Mouse (Mus musculus) limb, embryonic 11.5 days (tissue): ENCODE results near the gene Slfn8. TPM values are rescaled to one million over a fixed set of nuclear protein-coding genes. Genes with fewer than 3 reads are reported as not detected.
A peak's percentile ranks its signal among the peaks of the same experiment; 100 is the strongest.
"Not testable (repeated sequence)": the region's sequence is repeated elsewhere in the genome, so short reads cannot be mapped to it uniquely, and the experiment has no call there.

Source experiments
- ATAC-seq: fragments of 200-750 bp; cut with Nextera tagmentation; 2 replicates; pipeline ENCODE4 v1.8.0; 2017; ENCODE audit warnings: low read depth; ENCODE audit not compliant: insufficient number of reproducible peaks, low FRiP score, low TSS enrichment
- DNase-seq: peaks from one replicate; pipeline ENCODE4 v3.0.0-alpha.2; 2015; ENCODE audit warnings: low spot score
- H3K27ac ChIP-seq: fragments of 300-500 bp; sonication (generic); replicated peaks from 2 replicates; pipeline ENCODE4 v1.5.1; 2014; ENCODE audit warnings: low read depth, mild to moderate bottlenecking, low read length
- H3K27me3 ChIP-seq: fragments of 300-500 bp; sonication (generic); 2 replicates; pipeline ENCODE4 v1.6.1; 2014; ENCODE audit warnings: mild to moderate bottlenecking, low read length, mixed read lengths; ENCODE audit not compliant: control insufficient read depth, insufficient read depth
- H3K36me3 ChIP-seq: fragments of 300-500 bp; sonication (generic); 2 replicates; pipeline ENCODE4 v1.6.1; 2014; ENCODE audit warnings: mild to moderate bottlenecking, low read length, moderate library complexity, mixed read lengths; ENCODE audit not compliant: control insufficient read depth, insufficient read depth
- H3K4me1 ChIP-seq: fragments of 300-500 bp; sonication (generic); 2 replicates; pipeline ENCODE4 v1.6.1; 2014; ENCODE audit warnings: low read length, mixed read lengths; ENCODE audit not compliant: control insufficient read depth, insufficient read depth
- H3K4me2 ChIP-seq: fragments of 300-500 bp; sonication (generic); 2 replicates; pipeline ENCODE4 v1.6.1; 2014; ENCODE audit warnings: low read depth, mild to moderate bottlenecking, moderate library complexity; ENCODE audit not compliant: severe bottlenecking
- H3K4me3 ChIP-seq: fragments of 300-500 bp; sonication (generic); 2 replicates; pipeline ENCODE4 v1.5.1; 2014; ENCODE audit warnings: low read depth, low read length
- H3K9ac ChIP-seq: fragments of 300-500 bp; sonication (generic); 2 replicates; pipeline ENCODE4 v1.6.1; 2014; ENCODE audit warnings: mild to moderate bottlenecking, low read length
- H3K9me3 ChIP-seq: fragments of 300-500 bp; sonication (generic); 2 replicates; pipeline ENCODE4 v1.6.1; 2016; ENCODE audit warnings: low read length; ENCODE audit not compliant: control insufficient read depth
- WGBS: fragments of 180-500 bp; shearing (Covaris S2); extraction: QIAGEN DNeasy Blood & Tissue Kit; methylation state at CpG from one replicate; pipeline ENCODE4 v1.1.7; 2014; 5-methylcytosine and 5-hydroxymethylcytosine counted together
- polyA plus RNA-seq: library from polyadenylated mRNA; unstranded; fragments of >200 nt; fragmentation: Nextera tagmentation; extraction: Ambion mirVana; gene quantifications from 2 replicates; pipeline ENCODE4 v1.2.1, GENCODE M21; 2014

Gene Slfn8
- polyA plus RNA-seq, 1 experiment from 2014 or later = 0.48 TPM

DNA sequence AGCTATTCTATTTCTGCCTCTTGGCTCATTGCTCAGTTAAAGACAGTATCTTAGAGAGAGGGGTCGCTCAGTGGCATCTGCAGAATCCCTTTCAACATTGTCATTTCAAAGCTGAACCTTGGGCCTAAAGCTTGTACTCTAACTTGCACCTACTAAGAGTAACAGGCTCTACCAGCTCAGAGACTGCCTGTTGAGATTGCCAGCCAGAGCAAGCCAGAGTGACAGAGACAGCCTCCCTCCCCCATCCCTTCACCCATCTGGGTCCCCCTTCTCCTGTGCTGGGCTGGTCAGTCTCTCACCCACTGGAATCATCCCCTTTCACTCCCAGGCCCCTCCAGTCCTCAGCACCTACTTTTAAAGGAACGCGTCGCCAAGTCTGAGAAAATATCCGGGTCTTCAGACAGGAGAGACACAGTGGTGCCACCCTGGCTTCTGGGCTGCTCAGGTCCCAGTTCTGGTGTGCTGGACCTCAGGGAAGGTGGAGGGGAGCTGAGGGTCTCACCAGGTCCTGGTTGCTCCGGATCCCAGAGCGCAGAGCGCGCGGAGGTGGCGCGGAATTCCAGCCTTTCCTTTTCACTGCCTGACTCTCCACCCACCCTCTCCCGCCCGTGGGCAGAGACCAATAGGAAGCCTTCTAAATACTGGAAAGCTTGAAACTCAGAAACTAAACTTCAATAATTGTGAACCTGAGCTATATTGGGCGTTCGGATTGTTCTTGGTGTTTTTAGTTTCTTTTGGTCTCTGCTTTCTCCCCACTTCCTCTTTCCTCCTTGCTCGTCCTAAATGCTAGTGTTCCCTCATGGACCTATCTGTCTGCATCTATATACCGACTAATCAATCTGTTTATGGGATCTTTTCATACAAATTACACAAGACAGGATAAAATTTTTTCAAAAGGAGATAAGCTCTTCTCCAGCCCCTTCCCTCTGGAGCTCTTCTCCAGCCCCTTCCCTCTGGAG is 770 bp downstream of the Slfn8 start:
- H3K9me3 ChIP-seq, H3K4me3 ChIP-seq, H3K4me2 ChIP-seq, DNase-seq, H3K4me1 ChIP-seq, H3K36me3 ChIP-seq, H3K27ac ChIP-seq, H3K27me3 ChIP-seq, ATAC-seq, H3K9ac ChIP-seq: not testable (repeated sequence)
- WGBS = 76% methylated on average over 18 of the region's 18 CpGs

DNA sequence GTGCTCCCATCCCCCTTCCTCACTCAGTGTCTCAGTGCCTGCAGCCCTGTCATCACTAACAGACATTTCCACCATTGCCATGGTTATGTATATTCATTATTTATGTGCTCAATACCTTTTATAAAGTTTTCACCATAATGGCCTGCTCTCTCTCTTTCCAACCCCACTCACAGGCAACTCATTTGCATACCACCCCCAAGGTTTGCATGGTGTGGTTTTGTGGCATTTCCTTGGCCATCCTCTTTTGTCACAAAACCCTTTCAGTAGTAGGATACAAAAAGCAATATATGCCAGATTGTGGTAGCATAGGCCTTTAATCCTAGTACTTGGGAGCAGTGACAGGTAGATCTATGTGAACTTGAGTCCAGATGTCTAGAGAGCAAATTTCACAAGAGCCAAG is 4.5 kb downstream of the Slfn8 start:
- DNase-seq = no peak
- Histone ChIP-seq H3K4me2 (no peak overlapping the region), H3K9ac (no peak overlapping the region), H3K4me3 (no peak overlapping the region), H3K9me3 (no peaks in the 10 kb centered on the region), H3K36me3 (no peaks in the 10 kb centered on the region), H3K27ac (no peak overlapping the region), H3K27me3 (no peaks in the 10 kb centered on the region), H3K4me1 (no peaks in the 10 kb centered on the region)
- no peak for ATAC-seq

DNA sequence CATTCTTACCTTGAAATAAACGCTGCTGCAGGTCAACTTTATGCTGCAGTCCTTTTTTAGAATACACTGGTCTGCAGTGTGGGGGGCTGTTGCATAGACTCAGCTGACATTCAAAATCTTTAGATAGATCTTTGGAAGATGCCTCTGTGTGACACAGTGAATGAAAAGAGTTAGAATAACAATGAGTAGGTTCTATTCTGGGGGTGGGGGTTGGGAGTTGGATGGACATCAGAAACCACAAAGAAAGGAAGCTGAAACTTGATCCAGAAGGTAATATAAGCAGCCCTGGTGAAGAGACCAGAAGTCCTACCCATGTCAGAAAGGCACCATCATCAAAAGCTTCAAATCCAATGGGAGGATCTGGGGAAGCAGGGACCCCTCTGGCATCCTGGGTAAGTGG is 7.3 kb downstream of the Slfn8 start:
- no peak for ATAC-seq
- no peak overlapping the region for H3K4me2 ChIP-seq
- H3K9me3 ChIP-seq = no peaks in the 10 kb centered on the region
- no peaks in the 10 kb centered on the region for H3K27me3 ChIP-seq
- H3K4me3 ChIP-seq = no peak overlapping the region
- H3K27ac ChIP-seq = no peak overlapping the region
- 85% methylated on average over 1 of the region's 1 CpGs for WGBS
- no peak for DNase-seq
- H3K4me1 ChIP-seq = no peaks in the 10 kb centered on the region
- H3K9ac ChIP-seq = no peak overlapping the region
- H3K36me3 ChIP-seq = no peaks in the 10 kb centered on the region

- Histone ChIP-seq H3K36me3 (no peaks in the 10 kb centered on the region), H3K4me3 (peak within 1 kb of the TSS; percentile 28), H3K4me2 (peak within 1 kb of the TSS; percentile 44), H3K27me3 (no peaks in the 10 kb centered on the region), H3K9ac (peak within 1 kb of the TSS; percentile 53; the same call in 1 of the 2 replicates), H3K4me1 (0 out of 2 replicates have a peak, but pooled peaks cover 3% of the 10 kb centered on the region), H3K27ac (no peak within 1 kb of the TSS), H3K9me3 (no peaks in the 10 kb centered on the region)
- DNase-seq (peak; percentile 57), ATAC-seq (no peak)
- WGBS = 6% methylated on average over 14 of the region's 14 CpGs
Observed at GRCm38 (mm10) chr11:82991469-82992166, 29.0 kb downstream of the Slfn8 start, which contains the start of gene Slfn9. TSS of gene Slfn9 (minus strand) at chr11:82991830.

DNA sequence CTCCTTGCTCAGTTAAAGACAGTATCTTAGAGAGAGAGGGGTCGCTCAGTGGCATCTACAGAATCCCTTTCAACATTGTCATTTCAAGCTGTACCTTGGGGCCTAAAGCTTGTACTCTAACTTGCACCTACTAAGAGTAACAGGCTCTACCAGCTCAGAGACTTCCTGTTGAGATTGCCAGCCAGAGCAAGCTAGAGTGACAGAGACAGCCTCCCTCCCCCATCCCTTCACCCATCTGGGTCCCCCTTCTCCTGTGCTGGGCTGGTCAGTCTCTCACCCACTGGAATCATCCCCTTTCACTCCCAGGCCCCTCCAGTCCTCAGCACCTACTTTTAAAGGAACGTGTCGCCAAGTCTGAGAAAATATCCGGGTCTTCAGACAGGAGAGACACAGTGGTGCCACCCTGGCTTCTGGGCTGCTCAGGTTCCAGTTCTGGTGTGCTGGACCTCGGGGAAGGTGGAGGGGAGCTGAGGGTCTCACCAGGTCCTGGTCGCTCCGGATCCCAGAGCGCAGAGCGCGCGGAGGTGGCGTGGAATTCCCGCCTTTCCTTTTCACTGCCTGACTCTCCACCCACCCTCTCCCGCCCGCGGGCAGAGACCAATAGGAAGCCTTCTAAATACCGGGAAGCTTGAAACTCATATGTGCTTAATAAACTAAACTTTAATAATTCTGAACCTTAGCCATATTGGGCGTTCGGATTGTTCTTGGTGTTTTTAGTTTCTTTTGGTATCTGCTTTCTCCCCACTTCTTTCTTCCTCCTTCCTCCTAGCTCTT is 29.8 kb downstream of the Slfn8 start:
- H3K27ac ChIP-seq, H3K9me3 ChIP-seq: not testable (repeated sequence)
- 13% methylated on average over 19 of the region's 19 CpGs for WGBS

GRCm38 (mm10) chr11:82989357-82989756 is 31.3 kb downstream of the Slfn8 start:
- no peak for ATAC-seq
- peak; percentile 35 for DNase-seq
- WGBS = 25% methylated on average over 12 of the region's 12 CpGs
- Histone ChIP-seq H3K4me1 (0 out of 2 replicates have a peak, but pooled peaks cover 3% of the 10 kb centered on the region), H3K9ac (no peak overlapping the region), H3K36me3 (no peaks in the 10 kb centered on the region; the same call in 1 of the 2 replicates), H3K9me3 (no peaks in the 10 kb centered on the region), H3K27me3 (no peaks in the 10 kb centered on the region), H3K4me2 (peak overlapping the region; percentile 25; the same call in 1 of the 2 replicates), H3K4me3 (no peak overlapping the region), H3K27ac (no peak overlapping the region)

More for the DNA sequence above, 29.8 kb downstream of the Slfn8 start:
- ATAC-seq, H3K36me3 ChIP-seq, H3K4me1 ChIP-seq, H3K27me3 ChIP-seq: not testable (repeated sequence)
- H3K4me3 ChIP-seq = peak overlapping the region; percentile 28
- peak overlapping the region; percentile 52; the same call in 1 of the 2 replicates for H3K9ac ChIP-seq
- DNase-seq = peak; percentile 77
- peak overlapping the region; percentile 44 for H3K4me2 ChIP-seq

GRCm38 (mm10) chr11:82987621-82988020 is 33.0 kb downstream of the Slfn8 start:
- ATAC-seq = no peak

DNA sequence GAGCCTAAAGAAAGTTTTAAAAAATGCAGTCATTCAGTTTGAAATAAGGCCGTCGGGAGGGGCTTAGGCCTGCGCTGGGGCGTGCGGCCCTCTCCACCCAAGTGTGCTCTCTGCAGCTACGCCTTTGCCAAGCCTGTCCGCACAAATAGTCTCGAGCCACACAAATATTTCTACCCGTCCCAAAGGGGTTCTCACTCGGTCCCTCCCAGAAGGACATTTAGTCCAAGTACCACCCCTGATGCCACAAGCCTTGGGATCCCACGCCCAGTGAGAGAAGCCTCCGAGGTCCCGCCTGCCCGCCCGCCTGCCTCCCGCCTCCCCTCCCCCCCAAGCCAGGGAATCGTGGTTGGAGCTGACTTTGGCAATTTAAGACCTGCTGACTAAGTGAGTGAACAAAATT is 37.4 kb downstream of the Slfn8 start:
- H3K27ac ChIP-seq = no peak overlapping the region
- H3K4me2 ChIP-seq = no peak overlapping the region
- no peak overlapping the region for H3K9ac ChIP-seq
- ATAC-seq (no peak), DNase-seq (no peak)
- H3K4me1 ChIP-seq = no peaks in the 10 kb centered on the region
- no peaks in the 10 kb centered on the region for H3K27me3 ChIP-seq
- H3K9me3 ChIP-seq = no peaks in the 10 kb centered on the region
- no peaks in the 10 kb centered on the region; the same call in 1 of the 2 replicates for H3K36me3 ChIP-seq
- 86% methylated on average over 17 of the region's 17 CpGs for WGBS
- H3K4me3 ChIP-seq = no peak overlapping the region

More at GRCm38 (mm10) chr11:82987621-82988020, 33.0 kb downstream of the Slfn8 start:
- Histone ChIP-seq H3K4me3 (no peak overlapping the region), H3K9me3 (no peaks in the 10 kb centered on the region), H3K27ac (no peak overlapping the region), H3K4me1 (0 out of 2 replicates have a peak, but pooled peaks cover 3% of the 10 kb centered on the region), H3K36me3 (no peaks in the 10 kb centered on the region; the same call in 1 of the 2 replicates), H3K4me2 (no peak overlapping the region), H3K27me3 (no peaks in the 10 kb centered on the region), H3K9ac (no peak overlapping the region)
- 88% methylated on average over 6 of the region's 6 CpGs for WGBS
- no peak for DNase-seq
